Mouse (Mus musculus) heart, embryonic 13.5 days (tissue): ENCODE results near the gene Zfpl1. TPM values are rescaled to one million over a fixed set of nuclear protein-coding genes. Genes with fewer than 3 reads are reported as not detected.

Experiments used
- ATAC-seq: fragments of 200-750 bp; cut with Nextera tagmentation; 2 replicates; pipeline ENCODE4 v1.8.0; 2017; ENCODE audit warnings: moderate TSS enrichment; ENCODE audit not compliant: insufficient number of reproducible peaks, low FRiP score, low TSS enrichment; ENCODE audit errors: extremely low read depth
- H3K27ac ChIP-seq: fragments of 300-500 bp; sonication (generic); replicated peaks from 2 replicates; pipeline ENCODE4 v1.5.1; 2015; ENCODE audit warnings: moderate library complexity, mild to moderate bottlenecking, inconsistent platforms
- H3K27me3 ChIP-seq: fragments of 300-500 bp; sonication (generic); replicated peaks from 2 replicates; pipeline ENCODE4 v1.6.1; 2015; ENCODE audit warnings: mild to moderate bottlenecking, inconsistent platforms
- H3K36me3 ChIP-seq: fragments of 300-500 bp; sonication (generic); 2 replicates; pipeline ENCODE4 v1.6.1; 2015; ENCODE audit warnings: mild to moderate bottlenecking, inconsistent platforms
- H3K4me1 ChIP-seq: fragments of 300-500 bp; sonication (generic); 2 replicates; pipeline ENCODE4 v1.6.1; 2015; ENCODE audit warnings: inconsistent platforms
- H3K4me2 ChIP-seq: fragments of 300-500 bp; sonication (generic); 2 replicates; pipeline ENCODE4 v1.6.1; 2015; ENCODE audit warnings: inconsistent platforms, mild to moderate bottlenecking, moderate library complexity
- H3K4me3 ChIP-seq: fragments of 300-500 bp; sonication (generic); 2 replicates; pipeline ENCODE4 v1.5.1; 2015; ENCODE audit warnings: moderate library complexity, mild to moderate bottlenecking, inconsistent platforms
- H3K9ac ChIP-seq: fragments of 300-500 bp; sonication (generic); 2 replicates; pipeline ENCODE4 v1.6.1; 2015; ENCODE audit warnings: inconsistent platforms, mild to moderate bottlenecking, moderate library complexity
- H3K9me3 ChIP-seq: fragments of 300-500 bp; sonication (generic); 2 replicates; pipeline ENCODE4 v1.6.1; 2016; ENCODE audit warnings: inconsistent platforms
- WGBS: fragments of 180-500 bp; shearing (Covaris S2); methylation state at CpG from one replicate; pipeline ENCODE4 v1.1.7; 2015; ENCODE audit warnings: mixed read lengths; 5-methylcytosine and 5-hydroxymethylcytosine counted together
- microRNA-seq: library from miRNA; unstranded; fragments of <30 nt; microRNA quantifications from one replicate; pipeline ENCODE4, GENCODE M21; 2016
- polyA plus RNA-seq: library from polyadenylated mRNA; unstranded; fragments of >200 nt; fragmentation: Nextera tagmentation; extraction: Ambion mirVana; gene quantifications from 2 replicates; pipeline ENCODE4 v1.2.1, GENCODE M21; 2015

Gene Zfpl1
- polyA plus RNA-seq, 1 experiment from 2014 or later = 53.7 TPM

DNA sequence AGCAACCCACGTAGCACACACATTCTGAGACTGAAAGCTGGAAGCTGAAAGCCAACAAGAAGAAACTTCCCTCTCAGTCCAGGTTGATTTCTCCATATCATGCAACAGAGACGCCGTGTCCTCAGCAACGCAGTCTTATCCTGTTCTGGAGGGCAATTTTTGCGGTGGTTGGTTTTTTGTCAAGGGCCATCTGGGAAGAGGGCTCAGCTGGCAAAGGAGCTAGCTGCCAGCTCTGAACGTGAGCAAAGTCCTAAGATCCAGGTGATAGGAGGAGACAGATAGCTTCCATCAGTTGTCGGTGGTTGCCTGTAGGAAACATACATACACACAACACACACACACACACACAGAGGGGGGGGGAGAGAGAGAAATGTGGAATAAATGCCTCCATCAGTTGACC lies 46.4 kb downstream of the Zfpl1 start:
- no peak for ATAC-seq

DNA sequence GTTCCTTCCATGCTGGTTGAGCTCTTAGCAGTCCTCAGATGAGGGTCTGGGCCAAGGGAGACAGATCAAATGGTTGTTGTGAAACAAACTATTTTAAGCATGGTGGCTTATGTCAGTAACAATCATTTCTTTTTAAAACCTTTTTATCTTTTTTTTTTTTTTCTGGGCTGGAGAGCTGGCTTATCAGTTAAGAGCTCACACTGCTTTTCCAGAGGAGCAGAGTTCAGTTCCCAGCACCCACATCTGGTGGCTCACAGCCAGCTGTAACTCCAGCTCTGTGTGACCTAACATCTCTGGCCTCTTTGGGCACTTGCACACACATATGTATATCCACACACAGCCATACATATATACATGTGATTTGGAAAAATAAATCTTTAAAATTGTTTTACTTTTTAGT lies 47.1 kb downstream of the Zfpl1 start:
- no peak overlapping the region for H3K9ac ChIP-seq
- no peak overlapping the region for H3K27ac ChIP-seq
- H3K27me3 ChIP-seq = no peaks in the 10 kb centered on the region
- H3K4me3 ChIP-seq = no peak overlapping the region
- H3K4me1 ChIP-seq = no peaks in the 10 kb centered on the region
- H3K9me3 ChIP-seq = no peaks in the 10 kb centered on the region
- no peak for ATAC-seq
- no peak overlapping the region for H3K4me2 ChIP-seq
- no peaks in the 10 kb centered on the region for H3K36me3 ChIP-seq

More for the DNA sequence above, 46.4 kb downstream of the Zfpl1 start:
- Histone ChIP-seq H3K27ac (no peak overlapping the region), H3K4me1 (no peaks in the 10 kb centered on the region), H3K4me2 (no peak overlapping the region), H3K36me3 (no peaks in the 10 kb centered on the region), H3K4me3 (no peak overlapping the region), H3K27me3 (no peaks in the 10 kb centered on the region), H3K9ac (no peak overlapping the region), H3K9me3 (no peaks in the 10 kb centered on the region)
- 71% methylated on average over 7 of the region's 7 CpGs for WGBS

DNA sequence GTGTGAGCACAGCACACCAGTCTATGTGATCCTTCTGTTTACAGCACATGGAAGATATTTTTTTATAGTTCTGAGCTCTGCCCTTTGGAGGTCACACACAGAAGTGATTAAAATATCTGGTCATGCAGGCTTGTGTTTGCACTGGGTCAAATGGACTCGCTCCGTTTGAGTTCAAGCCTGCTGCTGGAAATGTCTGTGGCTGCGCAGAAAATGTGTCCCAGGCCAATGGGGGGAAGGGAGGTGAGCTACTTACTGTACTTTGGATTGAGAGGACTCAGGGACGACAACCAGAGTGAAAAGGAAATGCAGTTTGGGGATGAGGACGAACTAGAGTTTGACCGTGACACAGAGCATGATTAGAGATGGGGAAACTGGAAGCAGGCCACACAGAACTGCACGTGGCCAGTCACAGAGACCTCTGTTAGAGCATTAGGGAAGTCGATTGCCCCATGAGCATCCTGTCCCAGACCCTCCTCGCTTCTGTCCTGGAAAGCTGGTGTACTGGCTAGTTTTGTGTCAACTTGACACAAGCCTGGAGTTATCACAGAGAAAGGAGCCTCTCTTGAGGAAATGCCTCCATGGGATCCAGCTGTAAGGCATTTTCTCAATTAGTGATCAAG lies 48.7 kb downstream of the Zfpl1 start:
- no peak overlapping the region for H3K4me3 ChIP-seq
- H3K4me1 ChIP-seq = no peaks in the 10 kb centered on the region
- H3K4me2 ChIP-seq = no peak overlapping the region
- 68% methylated on average over 9 of the region's 9 CpGs for WGBS
- no peak overlapping the region for H3K9ac ChIP-seq
- peaks cover 4% of the 10 kb centered on the region; the same call in 1 of the 2 replicates for H3K27me3 ChIP-seq
- H3K9me3 ChIP-seq = no peaks in the 10 kb centered on the region
- no peak overlapping the region for H3K27ac ChIP-seq
- no peak for ATAC-seq
- no peaks in the 10 kb centered on the region for H3K36me3 ChIP-seq

Small RNAs within 50 kb of the gene (microRNA-seq; reads per million reads assigned to microRNA genes)
- gene Mir6988 = 0.82 reads per million

Other genes starting within 250 kb of the Zfpl1 start
- 27.4 and 29.0 TPM in 2 replicates for gene Frmd8, start 209.7 kb downstream of the Zfpl1 start, polyA plus RNA-seq
- gene Slc25a45, start 207.1 kb downstream of the Zfpl1 start, polyA plus RNA-seq = 3.7 and 4.2 TPM in 2 replicates
- gene Tigd3, start 190.8 kb downstream of the Zfpl1 start, polyA plus RNA-seq = 1.9 and 2.0 TPM in 2 replicates
- gene Dpf2, start 171.9 kb downstream of the Zfpl1 start, polyA plus RNA-seq = 98.1 and 104 TPM in 2 replicates
- gene Cdc42ep2, start 160.1 kb downstream of the Zfpl1 start, polyA plus RNA-seq = 8.9 and 9.3 TPM in 2 replicates
- gene Pola2, start 120.8 kb downstream of the Zfpl1 start, polyA plus RNA-seq = 47.2 and 49.5 TPM in 2 replicates
- gene Slc22a20, start 98.8 kb downstream of the Zfpl1 start, polyA plus RNA-seq = not detected in 2 replicates
- gene Capn1, start 69.1 kb downstream of the Zfpl1 start, polyA plus RNA-seq = 5.3 and 6.0 TPM in 2 replicates
- gene Syvn1, start 38.4 kb downstream of the Zfpl1 start, polyA plus RNA-seq = 17.6 and 18.6 TPM in 2 replicates
- 59.8 and 66.3 TPM in 2 replicates for gene Mrpl49, start 27.2 kb downstream of the Zfpl1 start, polyA plus RNA-seq
- gene Fau, start 27.1 kb downstream of the Zfpl1 start, polyA plus RNA-seq = 467 and 540 TPM in 2 replicates
- gene Znhit2, start 23.8 kb downstream of the Zfpl1 start, polyA plus RNA-seq = 21.1 and 23.1 TPM in 2 replicates
- 7.8 and 8.0 TPM in 2 replicates for gene Tm7sf2, start 16.6 kb downstream of the Zfpl1 start, polyA plus RNA-seq
- 48.1 and 48.4 TPM in 2 replicates for gene Vps51, start 7.7 kb downstream of the Zfpl1 start, polyA plus RNA-seq
- not detected in 2 replicates for gene Tmem262, start 4.9 kb downstream of the Zfpl1 start, polyA plus RNA-seq
- gene Gm28374, start 2.7 kb downstream of the Zfpl1 start, polyA plus RNA-seq = 0.83 and 0.92 TPM in 2 replicates
- 27.4 and 27.6 TPM in 2 replicates for gene Cdca5, start within 50 bp of the Zfpl1 start, polyA plus RNA-seq
- gene AC131692.1, start 9.5 kb upstream of the Zfpl1 start, polyA plus RNA-seq = 0.20 and 0.28 TPM in 2 replicates
- gene Naaladl1, start 20.8 kb upstream of the Zfpl1 start, polyA plus RNA-seq = 0.09 and 0.24 TPM in 2 replicates
- gene Sac3d1, start 33.7 kb upstream of the Zfpl1 start, polyA plus RNA-seq = 30.8 and 33.0 TPM in 2 replicates
- 21.0 and 23.9 TPM in 2 replicates for gene Snx15, start 43.3 kb upstream of the Zfpl1 start, polyA plus RNA-seq
- not detected in 2 replicates for gene Batf2, start 56.0 kb upstream of the Zfpl1 start, polyA plus RNA-seq
- gene Arl2, start 56.6 kb upstream of the Zfpl1 start, polyA plus RNA-seq = 83.0 and 85.6 TPM in 2 replicates
- gene Majin, start 99.4 kb upstream of the Zfpl1 start, polyA plus RNA-seq = not detected in 2 replicates
- gene Gpha2, start 141.4 kb upstream of the Zfpl1 start, polyA plus RNA-seq = 0.34 TPM in 1 of 2 replicates, not detected in the other
- gene Ppp2r5b, start 150.9 kb upstream of the Zfpl1 start, polyA plus RNA-seq = 20.7 and 21.2 TPM in 2 replicates
- 6.5 and 7.1 TPM in 2 replicates for gene Atg2a, start 156.7 kb upstream of the Zfpl1 start, polyA plus RNA-seq
- gene Ehd1, start 191.8 kb upstream of the Zfpl1 start, polyA plus RNA-seq = 70.0 and 72.4 TPM in 2 replicates
- gene Cdc42bpg, start 221.5 kb upstream of the Zfpl1 start, polyA plus RNA-seq = 0.45 and 0.60 TPM in 2 replicates